Mouse (Mus musculus) lung, adult 2 months (tissue): Measurements from ENCODE around the gene Ddah2.

ENCODE experiments used
- CTCF ChIP-seq: fragments of 200-500 bp; IDR thresholded peaks from 2 replicates; pipeline ENCODE4 v1.5.1; 2011; ENCODE audit warnings: mild to moderate bottlenecking, low read length, control low read depth; ENCODE audit not compliant: insufficient read depth
- POLR2A ChIP-seq: fragments of 200-500 bp; IDR thresholded peaks from 2 replicates; pipeline ENCODE4 v1.6.1; 2011; ENCODE audit warnings: low read depth, mild to moderate bottlenecking, control low read depth, low read length, borderline replicate concordance; ENCODE audit errors: extremely low read depth

DNA sequence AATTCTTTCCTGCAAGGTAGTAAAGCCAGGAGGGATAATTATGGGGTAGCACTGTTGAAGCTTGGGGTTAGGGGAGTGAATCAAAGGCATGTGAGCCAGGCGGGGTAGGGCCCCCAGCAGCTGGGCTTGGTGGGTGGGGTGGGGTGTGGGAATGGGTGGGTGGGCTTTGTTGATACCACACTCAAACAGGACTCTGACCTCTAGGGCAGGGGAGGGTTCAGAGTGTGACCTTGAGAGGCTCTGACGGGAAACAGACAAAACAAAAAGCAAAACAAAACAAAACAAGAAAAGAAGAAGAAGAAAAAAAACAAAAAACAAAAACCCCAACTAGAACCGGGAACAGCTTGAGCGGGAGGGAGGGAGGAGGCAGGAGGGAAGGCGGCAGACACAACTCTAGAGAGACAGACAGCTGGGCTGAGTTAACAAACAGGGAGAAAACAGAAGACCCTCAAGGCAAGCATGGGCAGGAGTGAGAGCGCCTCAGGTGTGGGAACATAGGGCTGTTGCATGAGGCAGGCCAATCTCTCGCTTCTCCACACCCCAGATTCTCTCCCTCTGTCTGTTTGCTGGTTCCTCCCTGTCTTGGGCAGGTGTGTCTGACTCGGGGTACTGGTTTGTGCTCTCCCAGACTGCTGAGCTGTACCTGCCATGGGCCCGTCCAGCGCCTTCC lies 17.8 kb downstream of the Ddah2 start, which contains the start of gene Ly6g6e:
- TF ChIP-seq POLR2A (no peak), CTCF (no peak)
